Mouse (Mus musculus): ENCODE data around the gene Ints1.
"Not testable (repeated sequence)": the region's sequence is repeated elsewhere in the genome, so short reads cannot be mapped to it uniquely, and the experiment has no call there.

Gene Ints1

GRCm38 (mm10) chr5:139756135-139756534, 19.3 kb downstream of the Ints1 start:
- no peak for DNase-seq (ENCODE audit: low read depth, low spot score)

- DNase-seq (ENCODE audit: low read depth, low spot score), result peak; percentile 76
Measured at GRCm38 (mm10) chr5:139754753-139755152, 20.7 kb downstream of the Ints1 start.

DNA sequence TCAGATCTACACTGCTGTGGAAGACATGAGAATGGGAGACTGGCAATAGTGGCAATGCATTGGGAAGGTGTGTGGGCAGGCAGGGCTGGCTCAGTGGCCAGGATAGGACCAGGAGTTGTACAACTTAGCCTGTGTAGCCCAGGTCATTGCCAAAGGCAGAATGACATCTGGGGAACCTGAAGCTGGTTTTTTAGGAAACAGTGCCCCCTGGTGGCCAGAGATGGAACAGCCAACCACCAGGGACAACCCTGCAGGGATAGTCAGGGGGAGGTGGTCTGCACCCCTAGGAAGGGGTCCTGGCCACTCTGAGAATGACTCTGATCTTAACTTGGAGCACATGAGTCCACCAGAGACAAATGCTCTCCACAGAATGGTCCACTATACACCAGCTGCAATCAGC, 24.9 kb downstream of the Ints1 start:
- DNase-seq (ENCODE audit: low read depth, low spot score), result peak; percentile 58

DNA sequence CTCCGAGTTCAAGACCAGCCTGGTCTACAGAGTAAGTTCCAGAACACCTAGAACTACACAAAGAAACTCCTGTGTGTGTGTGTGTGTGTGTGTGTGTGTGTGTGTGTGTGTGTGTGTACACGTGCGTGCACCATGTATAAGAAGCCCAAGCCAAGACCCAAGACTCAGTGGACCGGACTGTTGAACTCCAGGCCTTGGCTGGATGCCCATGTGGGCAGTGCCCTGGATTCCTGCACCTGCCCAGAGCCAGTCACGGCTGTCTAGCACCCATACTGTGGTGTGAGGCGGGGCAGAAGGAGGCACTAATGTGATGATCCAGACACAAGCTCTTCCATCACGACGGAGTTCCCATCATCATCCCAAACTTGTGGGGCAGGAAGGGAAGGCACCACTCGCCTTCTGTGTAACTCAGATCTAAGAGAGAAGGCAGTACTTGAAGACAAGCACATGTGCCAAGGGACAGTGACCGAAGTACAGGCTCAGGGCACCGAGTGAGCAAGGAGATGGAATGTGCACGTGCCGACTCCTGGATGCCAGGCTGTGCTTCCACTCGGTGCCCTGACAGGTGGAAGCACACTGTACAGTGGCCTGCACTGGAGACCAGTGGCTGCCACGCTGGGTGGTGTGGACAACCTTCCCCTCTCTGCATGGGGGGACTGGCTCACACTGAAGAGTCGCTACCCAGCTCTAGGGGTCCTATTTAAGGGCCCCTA, 25.9 kb downstream of the Ints1 start:
- no peak for DNase-seq (ENCODE audit: low read depth, low spot score)

DNA sequence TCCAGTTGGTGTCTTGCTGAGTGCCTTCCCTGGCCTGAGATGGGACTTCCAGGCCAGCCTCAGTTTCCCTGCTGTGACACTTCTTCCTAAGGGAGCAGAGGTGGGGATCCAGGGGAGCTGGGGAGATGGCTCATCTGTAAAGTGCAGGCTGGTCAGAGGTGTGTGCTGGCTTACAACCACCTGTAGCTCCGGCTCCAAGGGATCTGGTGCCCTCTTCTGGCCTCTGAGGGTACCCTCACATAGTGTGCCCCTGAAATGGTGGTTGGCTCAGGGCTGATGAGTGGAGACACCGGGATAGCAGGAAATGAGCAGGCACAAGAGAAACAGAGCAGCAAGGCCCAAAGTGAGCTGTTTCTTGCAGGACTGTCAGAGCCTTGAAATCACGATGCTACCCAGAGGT, 29.7 kb downstream of the Ints1 start:
- peak; percentile 70 for DNase-seq (ENCODE audit: low read depth, low spot score)

- not testable (repeated sequence) for DNase-seq (ENCODE audit: low read depth, low spot score)
Measured at GRCm38 (mm10) chr5:139742640-139743039, 32.8 kb downstream of the Ints1 start.

GRCm38 (mm10) chr5:139738592-139739315, 36.7 kb downstream of the Ints1 start:
- DNase-seq (ENCODE audit: low read depth, low spot score), result no peak

GRCm38 (mm10) chr5:139737841-139738591, 37.5 kb downstream of the Ints1 start:
- no peak for DNase-seq (ENCODE audit: low read depth, low spot score)

DNA sequence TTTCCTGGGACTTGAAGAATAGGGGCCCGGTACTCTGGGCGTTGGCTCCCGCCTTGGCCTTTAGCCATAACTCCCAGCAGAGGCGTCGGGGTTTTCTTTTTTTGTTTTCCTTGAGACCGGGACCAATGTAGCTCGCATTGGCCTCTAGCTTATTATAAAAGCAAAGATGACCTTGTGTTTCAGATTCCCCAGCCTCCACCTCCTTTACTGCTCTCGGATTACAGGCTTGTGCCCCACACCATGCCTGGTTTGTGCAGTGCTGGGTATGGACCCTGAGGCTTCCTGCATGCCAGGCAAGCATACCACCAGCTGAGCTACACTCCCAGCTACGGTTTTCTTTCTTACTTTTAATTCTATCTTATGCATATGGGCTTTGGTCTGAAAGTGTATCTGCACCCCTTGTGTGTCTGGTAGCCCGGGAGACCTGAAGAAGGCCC, 39.0 kb downstream of the Ints1 start:
- DNase-seq (ENCODE audit: low read depth, low spot score), result no peak

- DNase-seq (ENCODE audit: low read depth, low spot score), result peak; percentile 92
Measured at GRCm38 (mm10) chr5:139735677-139736503, 39.6 kb downstream of the Ints1 start, which contains the start of gene Micall2. Micall2 (minus strand) TSS chr5:139736336.

DNA sequence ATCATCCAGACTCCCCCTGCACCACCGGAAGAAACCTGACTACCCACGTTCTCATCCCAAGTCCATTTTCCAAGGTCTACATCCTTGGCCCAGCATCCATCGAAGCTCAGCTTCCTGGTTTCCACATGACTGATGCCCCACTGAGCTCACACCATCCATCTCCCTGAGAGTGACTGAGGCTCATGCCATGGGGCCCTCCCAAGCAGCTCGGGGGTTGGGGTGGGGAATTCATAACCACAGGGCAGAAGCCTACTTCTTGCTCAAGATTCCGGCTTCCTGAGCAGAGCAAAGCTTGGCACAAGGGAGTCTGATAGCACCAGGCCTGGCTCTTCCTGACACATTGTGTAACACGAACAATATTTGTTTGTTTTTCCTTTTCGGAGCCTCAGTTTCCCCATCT, 40.7 kb downstream of the Ints1 start:
- no peak for DNase-seq (ENCODE audit: low read depth, low spot score)

DNA sequence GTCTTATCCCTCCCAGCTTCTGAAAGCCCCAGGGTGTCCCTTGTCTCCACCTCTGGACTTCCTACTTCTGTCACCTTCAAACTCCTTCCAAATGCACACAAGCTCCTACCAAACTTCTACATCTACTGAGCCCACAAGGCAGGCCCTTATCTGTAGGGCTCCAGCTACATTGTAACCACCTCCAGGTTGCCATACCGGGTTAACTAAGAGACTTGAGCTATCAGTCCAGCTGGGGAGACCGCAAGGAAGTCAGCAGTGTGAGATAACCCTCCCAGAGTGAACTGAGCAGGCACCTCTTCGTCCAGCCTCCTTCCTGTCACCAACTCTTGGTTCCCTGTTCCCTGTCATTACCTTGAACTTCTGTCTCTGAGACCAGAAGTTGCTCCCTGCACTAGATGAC, 41.5 kb downstream of the Ints1 start:
- DNase-seq (ENCODE audit: low read depth, low spot score), result no peak

DNA sequence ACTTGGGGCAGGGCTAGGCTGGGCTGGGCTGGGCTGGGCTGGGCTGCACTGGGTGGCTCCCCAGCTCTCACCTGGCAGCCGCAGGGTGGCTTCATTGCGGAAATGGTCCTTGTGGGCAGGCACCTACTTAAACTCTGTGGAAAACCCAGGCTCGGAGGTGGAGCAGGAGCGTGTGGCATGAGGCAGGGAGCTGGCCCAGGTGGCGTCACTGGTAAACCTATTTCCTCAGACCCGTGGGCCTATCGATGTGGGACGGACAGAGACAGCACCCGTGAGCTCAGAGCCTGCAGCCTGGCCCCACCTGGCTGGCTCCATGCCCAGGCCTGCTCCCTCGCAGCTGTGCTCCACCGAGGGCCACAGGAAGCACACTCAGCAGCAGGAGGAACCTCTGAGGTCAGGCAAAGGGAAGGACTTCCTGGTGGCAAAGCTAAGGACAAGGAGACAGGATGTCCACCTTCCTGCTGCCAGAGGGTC, 42.8 kb downstream of the Ints1 start:
- no peak for DNase-seq (ENCODE audit: low read depth, low spot score)

- peak; percentile 61 for DNase-seq (ENCODE audit: low read depth, low spot score)
Measured at GRCm38 (mm10) chr5:139730712-139731486, 44.6 kb downstream of the Ints1 start.

DNA sequence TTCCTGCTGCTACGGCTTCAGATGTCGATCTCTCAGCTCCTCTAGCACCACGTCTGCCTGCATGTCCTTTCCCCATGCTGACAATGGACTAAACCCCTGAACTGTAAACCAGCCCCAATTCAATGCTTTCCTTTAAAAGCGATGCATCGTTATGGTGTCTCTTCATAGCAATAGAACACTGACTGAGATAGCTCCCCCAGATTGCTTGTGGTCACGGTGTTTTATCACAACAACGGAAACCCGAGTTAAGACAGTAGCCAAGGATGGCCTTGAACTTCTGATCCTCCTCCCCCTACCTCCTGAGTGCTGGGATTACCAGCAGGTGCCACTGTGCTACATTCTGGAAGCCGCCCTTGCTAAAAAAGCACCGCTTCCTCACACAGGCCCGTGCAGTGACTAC, 48.2 kb downstream of the Ints1 start:
- DNase-seq (ENCODE audit: low read depth, low spot score), result no peak

GRCm38 (mm10) chr5:139726186-139726585, 49.3 kb downstream of the Ints1 start:
- DNase-seq (ENCODE audit: low read depth, low spot score), result no peak

DNA sequence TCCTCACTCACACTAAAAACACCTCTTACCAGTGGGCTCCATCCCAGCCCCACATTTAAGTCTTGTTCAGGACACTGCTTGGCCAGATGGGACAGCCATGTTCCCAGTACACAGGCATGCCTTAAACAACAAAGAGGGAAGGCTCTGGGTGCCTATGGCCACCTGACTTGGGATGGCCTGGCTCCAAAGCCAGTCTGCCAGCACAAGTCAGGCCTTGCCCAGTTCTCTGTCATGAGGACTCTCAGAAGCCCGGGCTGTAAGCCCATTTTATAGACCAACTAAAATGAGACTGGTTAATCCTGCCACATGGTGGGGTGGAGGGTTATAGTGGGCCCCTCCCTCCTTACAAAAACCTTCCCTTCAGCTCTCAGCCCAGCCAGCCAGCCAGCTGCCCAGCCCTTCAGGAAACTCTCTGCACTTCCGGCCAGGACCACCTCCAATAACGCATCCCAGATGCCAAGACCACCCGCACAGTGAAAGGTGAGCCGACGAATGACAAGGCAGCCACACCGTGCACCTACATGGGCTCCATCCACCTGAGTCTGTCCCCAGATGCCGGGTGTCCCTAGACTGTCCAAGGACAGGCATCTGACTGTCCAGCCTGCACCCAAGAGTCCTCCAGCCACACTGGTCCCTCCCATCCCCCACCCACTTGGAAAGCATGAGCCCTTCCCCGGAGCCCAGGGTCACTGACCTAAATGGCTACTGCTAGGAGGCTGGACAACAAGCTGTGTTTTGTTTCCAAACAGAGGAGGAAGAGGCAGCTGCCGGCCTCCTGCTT, 50.9 kb downstream of the Ints1 start:
- no peak for DNase-seq (ENCODE audit: low read depth, low spot score)

- DNase-seq (ENCODE audit: low read depth, low spot score), result no peak
Measured at GRCm38 (mm10) chr5:139723113-139723512, 52.4 kb downstream of the Ints1 start.

DNA sequence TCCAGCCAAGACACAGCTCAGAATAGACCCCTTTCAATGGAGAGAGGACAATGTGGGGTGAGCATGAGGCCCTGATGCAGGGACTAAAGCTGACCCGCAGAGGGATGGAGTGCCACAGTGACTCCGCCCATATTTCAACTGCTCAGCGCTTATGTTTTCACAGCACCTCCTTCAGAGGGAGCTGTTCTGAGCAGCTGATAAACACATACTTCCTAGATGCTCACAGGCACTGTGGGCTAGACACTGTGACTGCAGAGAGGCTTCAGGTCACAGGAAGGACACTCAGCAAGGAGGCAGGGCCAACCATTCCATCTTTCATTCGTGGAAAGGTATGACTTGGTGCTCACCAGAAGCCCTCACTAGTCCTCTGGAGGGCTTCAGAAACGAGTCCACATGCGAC, 52.8 kb downstream of the Ints1 start:
- DNase-seq (ENCODE audit: low read depth, low spot score), result no peak

- no peak for DNase-seq (ENCODE audit: low read depth, low spot score)
Measured at GRCm38 (mm10) chr5:139718949-139719348, 56.5 kb downstream of the Ints1 start.

Measured in brain, adult 2 months (tissue).